Mouse (Mus musculus) ES-Bruce4 (cell line): ENCODE measurements around the gene 1700029J07Rik.

Experiments used
- CTCF ChIP-seq: IDR thresholded peaks from one replicate; pipeline ENCODE4 v1.8.1; 2011; ENCODE audit warnings: low read depth, low read length
- EP300 ChIP-seq: IDR thresholded peaks from 2 replicates; pipeline ENCODE4 v1.6.1; 2011; ENCODE audit warnings: low read depth, low read length; ENCODE audit not compliant: insufficient read depth
- POLR2A ChIP-seq: IDR thresholded peaks from one replicate; pipeline ENCODE4 v1.8.1; 2011; ENCODE audit warnings: low read length; ENCODE audit not compliant: insufficient read depth

GRCm38 (mm10) chr8:45975837-45976468 lies 901 bp upstream of the 1700029J07Rik start:
- TF ChIP-seq CTCF (no peak), EP300 (no peak), POLR2A (no peak)
